Mouse (Mus musculus) ovary, adult 2 months (tissue): Measurements from ENCODE around the gene Smr2. TPM values are rescaled to one million over a fixed set of nuclear protein-coding genes. Genes with fewer than 3 reads are reported as not detected.

Experiments
- polyA plus RNA-seq: library from polyadenylated mRNA; depleted of rRNA; stranded (reverse); fragments of >200 nt; gene quantifications from 2 replicates; pipeline ENCODE4 v1.2.3, GENCODE M21; 2012; rRNA removed

The Smr2 gene
- not detected in 2 replicates for polyA plus RNA-seq

GRCm38 (mm10) chr5:88086256-88086655 lies at the start of gene Smr2:
Smr2 (plus strand) TSS chr5:88086556.

GRCm38 (mm10) chr5:88111430-88111829 lies 25.1 kb downstream of the Smr2 start, which contains the start of gene Gm11116:
Gm11116 (minus strand) TSS chr5:88111530.

GRCm38 (mm10) chr5:88153999-88154398 lies 67.6 kb downstream of the Smr2 start, which contains the start of gene Gm11115:
Gm11115 (minus strand) TSS chr5:88154099.

Other genes with a start within 250 kb of the Smr2 start
- not detected in 2 replicates for gene Odam, start 201.5 kb upstream of the Smr2 start, polyA plus RNA-seq
- not detected in 2 replicates for gene Csn3, start 161.0 kb upstream of the Smr2 start, polyA plus RNA-seq
- gene 2310003L06Rik, start 117.1 kb upstream of the Smr2 start, polyA plus RNA-seq: not detected in 2 replicates
- not detected in 2 replicates for gene Gm28434, start 117.0 kb upstream of the Smr2 start, polyA plus RNA-seq
- not detected in 2 replicates for gene Cabs1, start 107.1 kb upstream of the Smr2 start, polyA plus RNA-seq
- not detected in 2 replicates for gene Smr3a, start 84.0 kb upstream of the Smr2 start, polyA plus RNA-seq
- gene Gm11116, start 25.0 kb downstream of the Smr2 start, polyA plus RNA-seq: not detected in 2 replicates
- not detected in 2 replicates for gene Gm11115, start 67.5 kb downstream of the Smr2 start, polyA plus RNA-seq
- not detected in 2 replicates for gene Gm7714, start 182.4 kb downstream of the Smr2 start, polyA plus RNA-seq
- not detected in 2 replicates for gene Prol1, start 230.8 kb downstream of the Smr2 start, polyA plus RNA-seq